Mouse (Mus musculus) monocyte, adult 2 months (primary cell): ENCODE data around the gene Cd209e.
A peak's percentile ranks its signal among the peaks of the same experiment; 100 is the strongest.
"Not testable (repeated sequence)": the region's sequence is repeated elsewhere in the genome, so short reads cannot be mapped to it uniquely, and the experiment has no call there.

ENCODE experiments used
- DNase-seq, 2 experiments: peaks; one replicate each; pipeline ENCODE4 v3.0.0; 2022; ENCODE audit warnings: low spot score in 2 of 2, low read depth in 1 of 2

Cd209e gene

DNA sequence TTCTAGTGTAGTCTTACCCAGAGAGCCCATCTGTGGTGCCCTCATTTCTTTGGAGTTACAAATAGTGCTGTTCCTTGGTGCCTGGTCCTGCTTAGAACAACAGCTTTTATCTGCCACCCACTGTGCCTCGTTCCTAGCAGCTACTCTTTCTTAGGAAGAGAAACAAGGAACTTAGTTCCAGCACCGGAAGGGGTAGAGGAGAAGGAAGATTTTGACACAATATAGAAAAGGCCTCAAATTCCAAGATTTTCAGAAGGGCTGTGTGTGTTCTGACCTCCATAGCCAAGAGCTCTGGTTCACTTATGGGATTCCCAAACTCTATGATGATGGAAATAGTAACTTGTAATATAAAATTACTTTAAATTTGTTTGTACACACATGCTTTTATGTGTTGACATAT, at the start of gene Cd209e:
TSS of gene Cd209e (minus strand) at position 101 of the 400 bp plus-strand sequence.
- no peak for DNase-seq

DNA sequence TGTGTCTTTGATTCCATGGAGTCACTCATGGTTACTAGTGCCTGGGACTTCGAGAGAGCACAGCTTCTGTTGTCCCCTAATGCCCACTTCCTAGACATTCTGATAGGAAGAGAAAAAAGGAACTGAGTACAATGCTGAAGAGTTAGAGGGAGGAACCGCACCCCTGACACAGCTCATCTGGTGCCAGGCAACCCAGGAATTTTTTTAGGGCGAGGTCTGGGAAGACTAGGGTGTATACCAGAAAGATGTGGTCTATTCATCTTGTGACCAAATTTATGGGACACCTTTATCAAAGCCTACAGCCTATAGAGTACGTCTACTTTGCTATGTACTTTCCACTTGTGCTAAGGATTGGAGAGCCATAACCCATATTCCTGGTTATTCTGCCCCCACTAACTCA, 24.3 kb upstream of the Cd209e start, which contains the start of gene Cd209d:
TSS of gene Cd209d (minus strand) at position 101 of the 400 bp plus-strand sequence.
- DNase-seq, result no peak

DNA sequence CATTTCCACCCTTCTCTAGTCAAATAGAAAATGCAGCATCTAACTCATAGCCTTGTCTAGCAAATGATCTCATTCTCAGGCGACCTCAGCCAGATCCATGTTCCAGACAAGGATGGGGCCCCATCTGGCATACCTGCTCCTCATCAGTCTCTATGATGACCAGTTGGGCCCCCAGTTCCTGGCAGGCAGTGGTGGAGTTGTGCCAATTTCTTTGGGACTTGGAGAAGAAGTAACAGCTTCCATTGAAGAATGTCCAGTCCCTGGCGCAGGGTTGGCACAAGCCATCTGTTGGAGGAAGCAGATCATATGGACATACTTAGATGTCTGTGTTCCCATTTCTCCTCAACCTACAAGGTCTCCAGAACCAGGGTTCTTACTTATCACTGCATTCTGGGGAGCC, 22.0 kb upstream of the Cd209e start:
- DNase-seq, result no peak

DNA sequence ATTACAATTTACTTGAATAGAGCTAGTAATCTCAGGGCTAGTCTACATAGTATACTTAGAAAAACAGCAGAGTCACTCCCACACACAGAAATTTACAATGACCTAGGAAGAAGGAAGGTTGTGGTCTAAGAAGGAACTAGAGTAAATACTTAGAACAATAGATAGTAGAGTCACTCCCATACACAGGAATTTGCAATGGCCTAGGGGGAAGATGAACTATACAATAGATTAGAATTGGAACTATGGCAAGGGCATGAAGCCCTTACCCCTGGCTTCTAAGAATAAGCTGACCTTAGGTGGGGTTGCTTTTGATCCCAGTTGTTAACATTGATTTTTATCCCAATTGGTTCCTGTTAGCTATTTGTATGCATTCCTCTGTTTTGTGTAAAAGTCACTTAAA, 8.6 kb upstream of the Cd209e start:
- DNase-seq, result not testable (repeated sequence)

DNA sequence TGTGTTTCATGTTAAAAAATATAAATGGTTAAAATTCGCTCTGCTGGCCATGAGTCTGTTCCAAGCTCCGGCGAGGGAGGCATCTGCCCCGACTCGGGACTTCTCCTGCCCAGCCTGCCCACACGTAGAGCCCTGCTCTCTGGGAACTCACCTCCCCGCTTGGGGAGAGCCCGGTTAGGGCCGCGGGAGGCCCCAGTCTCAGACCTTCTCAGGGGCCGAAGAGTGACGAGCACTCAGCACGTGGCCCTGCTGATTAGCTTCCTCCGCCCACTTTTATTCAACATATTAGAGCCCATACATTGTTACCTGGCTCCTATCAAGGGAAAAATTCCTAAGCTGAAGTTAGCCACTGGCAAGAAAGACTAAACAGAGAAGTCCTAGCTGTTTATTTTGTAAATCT, 51.0 kb downstream of the Cd209e start:
- peak in 1 of 2 experiments; percentile 1 for DNase-seq
